Mouse (Mus musculus): ENCODE results near the gene Gm6812. TPM values are rescaled to one million over a fixed set of nuclear protein-coding genes. Genes with fewer than 3 reads are reported as not detected.
"Not testable (repeated sequence)": the region's sequence is repeated elsewhere in the genome, so short reads cannot be mapped to it uniquely, and the experiment has no call there.

Gm6812 gene
- polyA plus RNA-seq (2015; fragmentation: Nextera tagmentation; extraction: Ambion mirVana), result not detected in 2 replicates

GRCm38 (mm10) chrX:68892953-68893352 is at the start of gene Gm6812:
Gene Gm6812, minus strand, starts transcription at chrX:68893053.
- not testable (repeated sequence) for H3K27ac ChIP-seq; H3K27me3 ChIP-seq; H3K4me1 ChIP-seq (replicated peaks); H3K9me3 ChIP-seq; H3K36me3 ChIP-seq; H3K4me3 ChIP-seq (replicated peaks); H3K4me2 ChIP-seq (replicated peaks); H3K9ac ChIP-seq (replicated peaks); ATAC-seq
- WGBS, result 75% methylated on average over 5 of the region's 5 CpGs

GRCm38 (mm10) chrX:68865145-68865544 is 27.7 kb downstream of the Gm6812 start:
- H3K27me3 ChIP-seq, result no peaks in the 10 kb centered on the region
- 37% methylated on average over 2 of the region's 2 CpGs for WGBS
- no peak overlapping the region for H3K4me2 ChIP-seq (replicated peaks)
- H3K36me3 ChIP-seq, result no peaks in the 10 kb centered on the region
- no peak overlapping the region for H3K4me3 ChIP-seq (replicated peaks)
- no peak overlapping the region for H3K9ac ChIP-seq (replicated peaks)
- ATAC-seq, result no peak
- no peak overlapping the region for H3K27ac ChIP-seq
- no peaks in the 10 kb centered on the region for H3K4me1 ChIP-seq (replicated peaks)
- no peaks in the 10 kb centered on the region for H3K9me3 ChIP-seq

Other genes with a start within 250 kb of the Gm6812 start
- 49.9 and 58.7 TPM in 2 replicates for gene Fmr1, start 214.5 kb downstream of the Gm6812 start, polyA plus RNA-seq (2015; fragmentation: Nextera tagmentation; extraction: Ambion mirVana)
- gene Fmr1nb, start 131.2 kb downstream of the Gm6812 start, polyA plus RNA-seq (2015; fragmentation: Nextera tagmentation; extraction: Ambion mirVana), result 0.31 and 0.34 TPM in 2 replicates
- gene Gm14698, start 72.0 kb downstream of the Gm6812 start, polyA plus RNA-seq (2015; fragmentation: Nextera tagmentation; extraction: Ambion mirVana), result 2.8 and 4.3 TPM in 2 replicates